Mouse (Mus musculus): ENCODE measurements around the gene Ptcd1. TPM values are rescaled to one million over a fixed set of nuclear protein-coding genes. Genes with fewer than 3 reads are reported as not detected.
A peak's percentile ranks its signal among the peaks of the same experiment; 100 is the strongest.
"Not testable (repeated sequence)": the region's sequence is repeated elsewhere in the genome, so short reads cannot be mapped to it uniquely, and the experiment has no call there.

The Ptcd1 gene
- total RNA-seq, 4 experiments from 2014 or later: 26.0 to 29.3 (median 26.9) TPM

DNA sequence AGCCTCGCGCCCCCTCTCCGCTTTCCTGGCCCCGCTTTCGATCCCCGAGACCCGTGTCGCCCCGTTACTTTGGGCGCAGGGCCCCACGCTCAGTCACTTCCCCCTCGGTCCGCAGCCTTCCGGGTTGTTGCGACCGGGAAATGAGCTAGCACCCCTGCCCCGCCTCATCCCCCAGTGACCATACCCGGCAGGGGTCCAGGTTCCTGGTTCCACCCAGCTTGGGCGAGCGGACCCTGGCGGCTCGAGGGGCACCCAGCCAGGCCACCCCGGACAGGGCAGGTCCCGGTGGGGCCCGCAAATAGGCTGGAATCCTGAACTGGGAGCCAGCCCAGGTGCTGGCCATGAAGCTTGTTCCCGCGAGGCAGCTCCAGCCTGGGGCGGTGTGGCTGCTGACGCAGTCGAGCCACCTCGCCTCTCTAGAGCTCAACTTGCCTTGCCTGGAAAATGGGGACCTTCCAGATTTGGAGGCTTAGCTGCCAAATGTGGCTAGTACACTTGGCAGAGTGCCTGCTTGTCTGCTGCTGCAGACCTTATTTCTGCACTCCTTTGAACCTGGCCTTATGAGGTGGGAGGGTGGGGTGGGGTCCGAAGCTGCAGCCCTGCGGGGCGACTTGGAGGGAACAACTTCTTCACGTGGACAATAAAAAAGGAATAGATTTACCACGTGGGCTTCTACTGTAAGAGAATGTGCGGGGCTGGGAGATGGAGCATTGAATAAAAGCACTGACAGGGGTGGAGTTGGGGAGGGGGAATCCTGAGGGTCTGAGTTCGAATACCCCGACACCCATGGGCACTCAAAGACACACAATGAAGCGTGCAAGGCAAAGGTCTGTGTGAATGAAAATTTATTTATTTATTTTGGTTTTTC, 52.1 kb downstream of the Ptcd1 start:
- peak; percentile 75 for DNase-seq (ENCODE audit: low spot score)

DNA sequence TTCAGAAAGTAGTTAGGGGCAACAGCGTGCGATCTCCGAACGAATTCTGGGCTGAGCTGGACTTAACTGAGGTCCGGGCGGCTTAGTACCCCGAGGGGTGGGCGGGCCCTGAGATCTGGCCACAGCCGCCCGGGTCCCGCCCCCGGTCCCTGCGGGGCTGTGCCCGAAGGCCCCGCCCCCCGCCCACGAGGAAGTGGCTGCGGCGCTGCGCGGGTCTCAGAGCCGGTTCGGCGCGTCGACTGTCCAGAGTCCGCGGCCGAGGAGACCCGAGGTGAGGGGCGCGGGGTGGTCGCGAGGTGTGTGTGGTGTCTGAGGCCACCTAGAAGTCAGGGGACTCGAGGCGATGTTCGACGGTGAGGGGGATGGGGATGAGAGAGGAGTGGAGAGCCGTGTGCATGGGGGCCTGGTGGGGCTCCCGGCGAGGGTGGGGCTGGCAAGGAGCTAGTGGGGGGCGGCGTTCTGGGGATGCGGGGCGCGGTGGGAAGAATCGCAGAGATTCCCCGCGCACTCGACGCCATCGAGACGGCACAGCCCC, 52.8 kb downstream of the Ptcd1 start, which contains the start of gene Arpc1b:
Gene Arpc1b (plus strand): TSS at position 145 of the 535 bp plus-strand sequence.
- peak; percentile 60 for DNase-seq (ENCODE audit: low spot score)

DNA sequence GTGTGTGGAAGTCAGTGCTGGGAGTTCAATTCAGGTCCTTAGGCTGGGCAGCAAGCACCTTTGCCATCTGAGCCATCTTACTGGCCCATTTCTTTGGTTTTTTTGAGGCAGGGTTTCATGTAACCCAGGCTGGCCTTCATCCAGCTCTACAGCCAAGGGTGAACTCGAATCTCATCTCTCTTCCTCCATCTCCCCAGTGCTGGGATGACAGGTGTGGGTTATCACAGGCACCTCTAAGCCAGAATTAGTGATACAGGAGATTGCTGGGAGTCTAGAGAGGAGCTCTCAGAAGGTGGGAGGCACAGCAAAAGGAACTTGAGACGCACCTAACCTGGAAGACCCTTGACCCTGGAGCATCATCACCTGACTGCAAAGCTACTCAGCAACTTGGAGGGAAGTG, 53.5 kb downstream of the Ptcd1 start:
- no peak for DNase-seq (ENCODE audit: low spot score)

DNA sequence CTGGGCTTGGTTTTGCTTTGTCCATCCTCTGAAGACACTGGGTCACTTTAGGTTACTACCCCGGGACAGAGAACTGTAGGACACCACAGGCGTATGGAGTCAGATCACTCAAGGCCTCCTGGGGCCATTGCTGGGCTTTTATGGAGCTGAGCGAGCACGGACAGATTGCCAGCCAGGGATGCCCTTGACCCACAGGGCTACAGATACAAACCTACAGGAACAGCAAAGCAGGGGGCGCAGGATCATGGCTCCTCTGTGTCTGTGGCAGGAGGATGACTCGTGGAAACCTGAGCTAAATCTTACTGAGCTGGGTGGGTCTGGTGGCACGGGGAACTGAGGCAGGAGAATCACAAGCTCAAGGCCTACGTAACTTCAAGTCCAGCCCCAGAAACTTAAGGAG, 54.3 kb downstream of the Ptcd1 start:
- DNase-seq (ENCODE audit: low spot score): no peak

DNA sequence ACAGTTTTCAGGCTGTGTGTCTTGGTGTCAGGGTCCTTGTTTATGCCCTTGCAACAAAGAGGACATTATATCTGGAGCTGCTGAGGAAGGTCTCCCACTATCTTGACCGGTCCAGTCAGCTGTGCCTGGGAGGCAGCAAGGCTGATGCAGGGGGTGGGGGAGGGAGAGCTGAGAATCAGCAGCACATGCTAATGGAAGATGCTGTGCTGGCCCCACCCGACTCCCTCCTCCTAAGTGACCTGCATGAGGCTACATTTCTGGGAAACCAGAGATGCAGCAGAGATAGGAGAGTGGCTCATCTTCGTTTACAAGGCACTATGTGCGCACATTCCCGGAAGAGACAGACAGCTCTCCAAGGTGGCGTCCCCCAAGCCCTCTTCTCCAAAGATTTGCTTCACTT, 56.5 kb downstream of the Ptcd1 start:
- no peak for DNase-seq (ENCODE audit: low spot score)

DNA sequence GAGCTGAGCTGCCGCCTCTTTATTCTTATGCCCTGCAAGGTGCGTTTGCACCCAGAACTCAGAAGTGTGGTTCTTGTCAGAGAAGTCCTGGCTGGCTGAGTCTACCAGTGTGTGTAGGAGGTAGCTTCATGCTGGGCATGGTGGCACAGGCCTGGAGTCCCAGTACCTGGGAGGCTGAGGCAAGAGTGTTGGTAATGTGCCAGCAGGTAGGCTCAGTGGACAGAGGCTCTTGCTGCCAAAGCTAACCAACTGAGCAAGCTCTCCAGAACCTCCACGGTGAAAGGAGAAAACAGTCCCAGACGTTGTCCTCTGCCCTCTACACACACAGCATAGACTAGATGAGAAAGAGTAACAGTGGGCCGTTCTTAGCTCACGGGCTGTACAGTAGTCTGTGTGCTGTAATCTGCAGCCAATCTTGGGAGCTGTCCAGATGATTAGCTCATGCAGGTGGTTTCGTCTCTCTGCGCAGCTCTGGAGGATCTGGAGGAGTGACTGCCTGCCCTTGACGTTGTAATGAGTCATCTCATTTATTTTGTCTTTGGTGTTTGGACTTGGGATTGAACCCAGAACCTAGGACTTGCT, 61.1 kb downstream of the Ptcd1 start:
- DNase-seq (ENCODE audit: low spot score): no peak

DNA sequence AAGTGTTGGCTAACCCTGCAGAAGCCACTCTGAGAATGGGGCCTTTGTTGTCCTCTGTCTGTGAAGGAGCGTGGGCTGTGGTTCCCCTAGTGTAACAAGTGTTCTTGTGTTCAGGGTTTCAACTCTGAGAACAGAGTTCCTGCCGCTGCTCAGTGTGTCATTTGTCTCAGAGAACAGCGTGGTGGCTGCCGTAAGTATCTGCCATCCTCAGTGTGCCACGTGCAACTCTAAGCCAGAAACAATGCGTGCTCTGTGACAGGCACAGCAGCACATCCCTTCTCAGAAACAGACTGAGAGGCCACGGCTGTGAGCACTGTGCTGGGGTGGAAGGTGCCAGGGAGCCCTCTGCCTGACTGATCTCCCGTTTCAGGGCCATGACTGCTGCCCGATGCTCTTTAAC, 62.6 kb downstream of the Ptcd1 start:
- no peak for DNase-seq (ENCODE audit: low spot score)

DNA sequence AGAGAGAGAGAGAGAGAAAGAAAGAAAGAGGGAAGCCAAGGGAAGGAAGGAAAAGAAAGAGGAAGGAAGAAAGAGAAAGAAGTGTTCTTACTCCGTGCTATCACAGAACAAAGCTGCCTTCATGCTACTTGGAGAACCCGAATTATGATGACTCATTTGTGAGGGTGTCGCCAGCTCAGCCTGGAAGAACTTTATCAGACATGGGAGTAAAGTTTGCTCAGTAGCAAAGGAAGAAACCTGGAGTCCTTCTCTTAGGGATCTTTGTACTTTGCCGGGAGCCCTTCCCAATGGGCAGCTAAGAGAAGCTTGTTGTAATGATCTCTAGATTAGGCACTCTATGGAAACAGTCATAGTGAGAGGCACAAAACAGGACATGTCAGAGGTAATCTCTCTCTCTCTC, 64.2 kb downstream of the Ptcd1 start:
- no peak for DNase-seq (ENCODE audit: low spot score)

DNA sequence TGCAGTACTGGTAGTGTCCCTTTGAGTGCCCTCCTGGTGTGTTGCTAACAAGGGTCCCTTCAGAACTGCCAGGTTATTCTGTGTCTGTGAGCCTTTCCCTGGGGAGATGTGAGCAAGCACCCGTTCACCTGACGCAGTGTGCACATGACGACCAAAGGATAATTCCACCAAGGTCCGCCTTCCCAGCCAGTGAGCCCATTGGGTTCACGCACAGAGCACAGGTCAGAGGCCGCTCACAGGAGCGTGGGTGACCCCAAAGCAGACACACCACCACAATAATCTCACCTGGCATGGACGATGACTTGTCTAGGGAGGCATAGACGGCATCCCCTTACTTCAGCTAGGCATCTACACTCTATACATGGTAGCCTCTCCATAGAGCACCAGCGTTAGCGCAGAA, 65.5 kb downstream of the Ptcd1 start:
- not testable (repeated sequence) for DNase-seq (ENCODE audit: low spot score)

DNA sequence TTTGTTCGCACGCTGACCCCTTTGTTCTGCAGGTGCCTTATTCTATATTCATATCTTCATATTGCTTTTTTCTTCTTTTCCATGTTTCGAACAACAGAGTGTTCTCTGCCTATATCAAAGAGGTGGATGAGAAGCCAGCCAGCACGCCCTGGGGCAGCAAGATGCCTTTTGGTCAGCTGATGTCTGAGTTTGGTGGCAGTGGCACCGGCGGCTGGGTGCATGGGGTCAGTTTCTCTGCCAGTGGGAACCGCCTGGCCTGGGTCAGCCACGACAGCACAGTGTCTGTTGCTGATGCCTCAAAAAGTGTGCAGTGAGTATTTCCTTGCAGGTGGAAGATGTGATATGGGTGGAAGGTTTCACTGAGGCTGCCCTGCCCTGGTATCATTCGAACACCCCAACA, 65.9 kb downstream of the Ptcd1 start:
- DNase-seq (ENCODE audit: low spot score): no peak

DNA sequence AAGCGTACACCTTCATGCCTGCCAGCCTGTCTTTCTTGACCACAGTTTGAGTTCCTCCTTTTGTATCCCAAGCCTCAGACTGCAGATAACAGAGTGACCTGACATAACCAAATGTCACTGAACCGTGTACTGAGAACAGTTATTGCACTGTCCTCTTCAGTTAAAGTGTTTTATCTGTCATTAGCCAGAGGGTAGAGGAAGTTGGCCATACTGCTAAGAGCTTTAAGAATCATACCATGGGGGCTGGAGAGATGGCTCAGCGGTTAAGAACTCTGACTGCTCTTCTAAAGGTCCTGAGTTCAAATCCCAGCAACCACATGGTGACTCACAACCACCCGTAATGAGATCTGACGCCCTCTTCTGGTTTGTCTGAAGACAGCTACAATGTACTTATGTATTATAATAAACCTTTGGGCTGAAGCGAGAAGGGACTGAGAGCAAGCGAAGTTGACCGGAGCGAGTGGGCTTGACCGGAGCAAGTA, 68.5 kb downstream of the Ptcd1 start:
- no peak for DNase-seq (ENCODE audit: low spot score)

Other genes with a start within 250 kb of the Ptcd1 start
- 10 to 100 TPM; 29.5 to 34.9 (median 30.3) TPM for gene Smurf1, start 201.3 kb downstream of the Ptcd1 start, total RNA-seq (2022)
- gene Gm4871, start 134.4 kb downstream of the Ptcd1 start, total RNA-seq (2022): not detected
- not detected for gene 1700018F24Rik, start 124.1 kb downstream of the Ptcd1 start, total RNA-seq (2022)
- gene Arpc1a, start 83.3 kb downstream of the Ptcd1 start, total RNA-seq (2022): 10 to 100 TPM; 59.9 to 67.2 (median 63.8) TPM
- not detected for gene Kpna7, start 83.1 kb downstream of the Ptcd1 start, total RNA-seq (2022)
- gene Arpc1b, start 52.9 kb downstream of the Ptcd1 start, total RNA-seq (2022): 10 to 100 TPM; 46.0 to 70.3 (median 55.0) TPM
- gene Pdap1, start 26.9 kb downstream of the Ptcd1 start, total RNA-seq (2022): 10 to 100 TPM; 30.2 to 50.2 (median 42.8) TPM
- 10 to 100 TPM; 53.1 to 60.7 (median 57.3) TPM for gene Bud31, start 26.7 kb downstream of the Ptcd1 start, total RNA-seq (2022)
- gene Cpsf4, start 105 bp upstream of the Ptcd1 start, total RNA-seq (2022): 10 to 100 TPM; 10.0 to 12.4 (median 12.0) TPM
- gene Atp5j2, start 25.0 kb upstream of the Ptcd1 start, total RNA-seq (2022): 1,000 to 10,000 TPM; 1,197 to 1,936 (median 1,535) TPM
- gene Zkscan14, start 34.8 kb upstream of the Ptcd1 start, total RNA-seq (2022): 1 to 10 TPM; 5.7 to 8.2 (median 6.5) TPM
- gene Zkscan5, start 37.5 kb upstream of the Ptcd1 start, total RNA-seq (2022): 10 to 100 TPM in 1 of 4 experiments, 1 to 10 TPM in 3; 8.2 to 10.1 (median 9.2) TPM
- 10 to 100 TPM; 29.1 to 31.3 (median 30.2) TPM for gene Zfp655, start 64.6 kb upstream of the Ptcd1 start, total RNA-seq (2022)
- gene Zscan25, start 113.4 kb upstream of the Ptcd1 start, total RNA-seq (2022): 10 to 100 TPM in 3 of 4 experiments, 1 to 10 TPM in 1; 8.4 to 11.9 (median 10.7) TPM
- not detected for gene Cyp3a57, start 178.2 kb upstream of the Ptcd1 start, total RNA-seq (2022)